Mouse (Mus musculus) forebrain, embryonic 16.5 days (tissue): ENCODE data around the gene Fbxl2. TPM values are rescaled to one million over a fixed set of nuclear protein-coding genes. Genes with fewer than 3 reads are reported as not detected.

ENCODE experiments used
- ATAC-seq: fragments of 200-750 bp; cut with Nextera tagmentation; 2 replicates; pipeline ENCODE4 v1.8.0; 2017; ENCODE audit warnings: mild to moderate bottlenecking, moderate library complexity
- H3K27ac ChIP-seq: fragments of 300-500 bp; sonication (generic); 2 replicates; pipeline ENCODE4 v1.5.1; 2014; ENCODE audit warnings: low read length, control low read depth
- H3K27me3 ChIP-seq: fragments of 300-500 bp; sonication (generic); replicated peaks from 2 replicates; pipeline ENCODE4 v1.6.1; 2014; ENCODE audit warnings: low read length; ENCODE audit not compliant: control insufficient read depth, insufficient read depth
- H3K36me3 ChIP-seq: fragments of 300-500 bp; sonication (generic); 2 replicates; pipeline ENCODE4 v1.6.1; 2014; ENCODE audit not compliant: control insufficient read depth, insufficient read depth
- H3K4me1 ChIP-seq: fragments of 300-500 bp; sonication (generic); replicated peaks from 2 replicates; pipeline ENCODE4 v1.6.1; 2014; ENCODE audit warnings: low read length; ENCODE audit not compliant: control insufficient read depth, insufficient read depth
- H3K4me2 ChIP-seq: fragments of 300-500 bp; sonication (generic); 2 replicates; pipeline ENCODE4 v1.6.1; 2014; ENCODE audit warnings: mild to moderate bottlenecking, low read length, control low read depth
- H3K4me3 ChIP-seq: fragments of 300-500 bp; sonication (generic); replicated peaks from 2 replicates; pipeline ENCODE4 v1.5.1; 2014; ENCODE audit warnings: mild to moderate bottlenecking, low read length, control low read depth
- H3K9ac ChIP-seq: fragments of 300-500 bp; sonication (generic); replicated peaks from 2 replicates; pipeline ENCODE4 v1.6.1; 2014; ENCODE audit warnings: low read depth, low read length, control low read depth
- H3K9me3 ChIP-seq: fragments of 300-500 bp; sonication (generic); 2 replicates; pipeline ENCODE4 v1.6.1; 2016; ENCODE audit warnings: low read length; ENCODE audit not compliant: control insufficient read depth
- WGBS: fragments of 180-500 bp; shearing (Covaris S2); extraction: QIAGEN DNeasy Blood & Tissue Kit; methylation state at CpG from one replicate; pipeline ENCODE4 v1.1.7; 2014; 5-methylcytosine and 5-hydroxymethylcytosine counted together
- polyA plus RNA-seq: library from polyadenylated mRNA; unstranded; fragments of >200 nt; fragmentation: Nextera tagmentation; extraction: Ambion mirVana; gene quantifications from 2 replicates; pipeline ENCODE4 v1.2.1, GENCODE M21; 2015

Gene Fbxl2
- polyA plus RNA-seq, 1 experiment from 2014 or later, result 26.8 TPM

- Histone ChIP-seq H3K36me3 (peaks cover 18% of the 10 kb centered on the region), H3K4me1 (no peaks in the 10 kb centered on the region), H3K27ac (no peak overlapping the region), H3K9ac (no peak overlapping the region), H3K27me3 (no peaks in the 10 kb centered on the region), H3K4me3 (no peak overlapping the region), H3K4me2 (no peak overlapping the region), H3K9me3 (no peaks in the 10 kb centered on the region)
- WGBS, result 93% methylated on average over 5 of the region's 5 CpGs
- ATAC-seq, result no peak
These were observed 123.3 kb downstream of the Fbxl2 start for GRCm38 (mm10) chr9:113922677-113923076.

DNA sequence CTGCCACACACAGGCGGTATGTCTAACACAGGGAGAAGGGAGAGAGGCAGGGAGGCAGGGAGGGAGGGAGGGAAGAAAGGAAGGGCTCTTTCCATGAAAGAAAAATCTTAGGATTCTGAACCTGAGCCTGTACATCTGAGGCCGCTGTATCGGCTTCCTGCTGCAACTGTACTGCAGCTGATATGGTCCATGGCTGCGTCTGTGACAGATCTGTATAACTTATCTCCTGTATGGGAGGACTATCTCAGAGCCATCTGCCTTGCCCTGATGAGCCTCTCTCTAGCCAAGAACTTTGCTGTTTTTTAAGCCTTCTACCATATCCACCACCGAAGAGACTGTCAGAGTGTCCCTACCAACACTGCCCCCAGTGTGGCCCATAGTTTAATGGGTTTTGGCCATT lies 130.2 kb downstream of the Fbxl2 start:
- Histone ChIP-seq H3K27me3 (no peaks in the 10 kb centered on the region), H3K9ac (no peak overlapping the region), H3K9me3 (no peaks in the 10 kb centered on the region), H3K4me3 (no peak overlapping the region), H3K4me1 (no peaks in the 10 kb centered on the region), H3K36me3 (peaks cover 25% of the 10 kb centered on the region), H3K27ac (no peak overlapping the region), H3K4me2 (no peak overlapping the region)
- whole genome bisulfite sequencing, result 95% methylated on average over 5 of the region's 5 CpGs
- no peak for ATAC-seq

Other genes starting within 250 kb of the Fbxl2 start
- gene Ubp1, start 115.3 kb downstream of the Fbxl2 start, polyA plus RNA-seq, result 31.4 and 35.6 TPM in 2 replicates
- gene Susd5, start 10.9 kb upstream of the Fbxl2 start, polyA plus RNA-seq, result 0.75 TPM in 1 of 2 replicates, not detected in the other